Mouse (Mus musculus): ENCODE results near the gene Fbln5.

DNA sequence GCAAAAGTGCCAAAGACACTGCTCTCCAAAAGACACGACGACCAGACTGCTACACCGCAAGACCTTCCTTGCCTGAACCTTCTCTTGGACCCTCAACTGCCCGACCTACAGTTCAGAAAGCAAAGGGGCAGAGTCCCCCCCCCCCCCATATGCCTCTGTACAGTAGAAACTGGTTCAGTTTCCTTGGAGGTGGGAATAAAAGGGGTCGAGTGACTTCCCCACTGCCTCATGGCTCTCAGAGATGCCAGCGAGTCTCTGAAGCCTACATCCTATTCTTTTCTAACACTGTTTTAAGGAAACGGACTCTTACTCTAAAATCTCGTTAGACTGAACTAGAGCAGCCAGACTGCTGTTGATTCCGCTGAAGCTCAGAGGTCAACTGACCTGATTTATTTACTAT is 715 bp upstream of the Fbln5 start:
- TF ChIP-seq CTCF (conservative IDR thresholded peaks at IDR 0.05; ENCODE audit: low read length), result no peak
- no peak for TF ChIP-seq NANOG (IDR thresholded peaks at IDR 0.05; ENCODE audit: borderline replicate concordance, low read length)
- TF ChIP-seq POU5F1 (IDR thresholded peaks at IDR 0.05; ENCODE audit: borderline replicate concordance, low read length), result no peak

Data from E14TG2a.4 (cell line).